Mouse (Mus musculus): Measurements from ENCODE around the gene Dpm3. TPM values are rescaled to one million over a fixed set of nuclear protein-coding genes. Genes with fewer than 3 reads are reported as not detected.

Gene Dpm3
- polyA plus RNA-seq, 1 experiment from 2014 or later = 120 TPM

DNA sequence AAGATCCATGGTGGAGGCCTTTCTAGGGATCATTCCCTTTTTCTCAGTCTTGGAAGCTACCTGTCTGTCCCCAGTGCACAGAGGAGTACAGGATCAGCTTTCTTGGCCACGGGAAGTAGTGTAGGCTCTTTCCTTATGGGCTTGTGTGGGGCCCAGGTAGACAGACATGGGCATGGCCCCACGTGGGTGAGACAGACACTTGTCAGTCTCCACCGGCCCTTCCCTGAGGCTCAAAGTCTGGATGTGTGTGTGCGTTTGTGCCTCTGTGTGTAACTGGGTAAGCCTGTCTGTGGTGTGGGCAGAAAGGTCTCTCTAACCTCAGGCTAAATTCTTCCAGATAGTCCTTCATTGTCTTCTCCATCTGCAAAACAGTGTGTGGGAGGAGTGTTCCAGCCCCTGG, 45.9 kb downstream of the Dpm3 start:
- H3K4me1 ChIP-seq (replicated peaks; ENCODE audit: control insufficient read depth, insufficient read depth, low read length) = no peaks in the 10 kb centered on the region; the same call in 1 of the 2 replicates
- 35% methylated on average over 4 of the region's 4 CpGs for WGBS
- no peaks in the 10 kb centered on the region for H3K27me3 ChIP-seq (replicated peaks; ENCODE audit: control insufficient read depth, insufficient read depth, low read length)
- no peak overlapping the region for H3K9ac ChIP-seq (ENCODE audit: low read depth, low read length)
- peak overlapping the region; percentile 86 for H3K27ac ChIP-seq (ENCODE audit: low read depth, low read length)
- H3K4me2 ChIP-seq (replicated peaks; ENCODE audit: low read depth) = peak overlapping the region; percentile 31; the same call in 1 of the 2 replicates
- H3K36me3 ChIP-seq (ENCODE audit: control insufficient read depth, insufficient read depth) = no peaks in the 10 kb centered on the region
- peak; percentile 68 for ATAC-seq
- no peaks in the 10 kb centered on the region for H3K9me3 ChIP-seq (ENCODE audit: control insufficient read depth)
- no peak overlapping the region for H3K4me3 ChIP-seq (ENCODE audit: low read depth, low read length)
- TF ChIP-seq CTCF (IDR thresholded peaks at IDR 0.05; ENCODE audit: low read depth) = no peak

GRCm38 (mm10) chr3:89305551-89306325, 46.6 kb downstream of the Dpm3 start:
- Histone ChIP-seq H3K9me3 (ENCODE audit: control insufficient read depth) (no peaks in the 10 kb centered on the region), H3K36me3 (ENCODE audit: control insufficient read depth, insufficient read depth) (no peaks in the 10 kb centered on the region), H3K4me3 (ENCODE audit: low read depth, low read length) (no peak overlapping the region), H3K4me2 (replicated peaks; ENCODE audit: low read depth) (peak overlapping the region; percentile 31; the same call in 1 of the 2 replicates), H3K27me3 (replicated peaks; ENCODE audit: control insufficient read depth, insufficient read depth, low read length) (no peaks in the 10 kb centered on the region), H3K9ac (ENCODE audit: low read depth, low read length) (no peak overlapping the region), H3K4me1 (replicated peaks; ENCODE audit: control insufficient read depth, insufficient read depth, low read length) (no peaks in the 10 kb centered on the region; the same call in 1 of the 2 replicates), H3K27ac (ENCODE audit: low read depth, low read length) (peak overlapping the region; percentile 86)
- WGBS = 43% methylated on average over 8 of the region's 8 CpGs
- TF ChIP-seq CTCF (IDR thresholded peaks at IDR 0.05; ENCODE audit: low read depth) = no peak
- ATAC-seq = peak; percentile 53

DNA sequence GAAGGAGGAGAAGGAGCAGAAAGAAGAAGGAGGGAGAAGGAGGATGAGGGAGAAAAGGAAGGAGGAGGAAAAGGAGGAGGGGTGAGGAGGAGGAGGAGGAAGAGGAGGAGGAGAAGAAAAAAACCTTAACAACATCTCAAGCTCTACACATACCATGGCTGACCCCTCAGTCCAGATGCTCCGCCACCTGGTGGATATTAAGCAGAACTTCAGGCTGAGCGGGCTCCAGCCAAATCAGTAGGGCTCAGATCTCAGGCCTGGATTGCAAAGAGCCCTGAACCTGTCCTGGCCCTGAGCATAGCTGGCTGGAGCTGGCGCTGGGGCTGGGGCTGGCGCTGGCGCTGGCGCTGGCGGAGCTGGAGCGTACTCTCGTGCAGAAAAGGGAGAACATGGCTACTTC, 48.9 kb downstream of the Dpm3 start:
- Histone ChIP-seq H3K4me1 (replicated peaks; ENCODE audit: control insufficient read depth, insufficient read depth, low read length) (no peaks in the 10 kb centered on the region; the same call in 1 of the 2 replicates), H3K9ac (ENCODE audit: low read depth, low read length) (no peak overlapping the region), H3K27ac (ENCODE audit: low read depth, low read length) (no peak overlapping the region), H3K36me3 (ENCODE audit: control insufficient read depth, insufficient read depth) (no peaks in the 10 kb centered on the region), H3K4me3 (ENCODE audit: low read depth, low read length) (no peak overlapping the region), H3K9me3 (ENCODE audit: control insufficient read depth) (no peaks in the 10 kb centered on the region), H3K27me3 (replicated peaks; ENCODE audit: control insufficient read depth, insufficient read depth, low read length) (no peaks in the 10 kb centered on the region), H3K4me2 (replicated peaks; ENCODE audit: low read depth) (no peak overlapping the region)
- TF ChIP-seq CTCF (IDR thresholded peaks at IDR 0.05; ENCODE audit: low read depth) = peak; percentile 95
- ATAC-seq = peak; percentile 40; the same call in 1 of the 2 replicates
- WGBS = 5% methylated on average over 9 of the region's 9 CpGs

- Histone ChIP-seq H3K27me3 (replicated peaks; ENCODE audit: control insufficient read depth, insufficient read depth, low read length) (peaks cover 14% of the 10 kb centered on the region), H3K27ac (ENCODE audit: low read depth, low read length) (no peak overlapping the region), H3K4me1 (replicated peaks; ENCODE audit: control insufficient read depth, insufficient read depth, low read length) (peaks cover 10% of the 10 kb centered on the region; the same call in 1 of the 2 replicates), H3K36me3 (ENCODE audit: control insufficient read depth, insufficient read depth) (no peaks in the 10 kb centered on the region), H3K9ac (ENCODE audit: low read depth, low read length) (no peak overlapping the region), H3K9me3 (ENCODE audit: control insufficient read depth) (no peaks in the 10 kb centered on the region), H3K4me2 (replicated peaks; ENCODE audit: low read depth) (no peak overlapping the region), H3K4me3 (ENCODE audit: low read depth, low read length) (no peak overlapping the region)
- no peak for ATAC-seq
- WGBS = 54% methylated on average over 5 of the region's 5 CpGs
- TF ChIP-seq CTCF (IDR thresholded peaks at IDR 0.05; ENCODE audit: low read depth) = no peak
Observed at GRCm38 (mm10) chr3:89314340-89314739, 55.2 kb downstream of the Dpm3 start.

DNA sequence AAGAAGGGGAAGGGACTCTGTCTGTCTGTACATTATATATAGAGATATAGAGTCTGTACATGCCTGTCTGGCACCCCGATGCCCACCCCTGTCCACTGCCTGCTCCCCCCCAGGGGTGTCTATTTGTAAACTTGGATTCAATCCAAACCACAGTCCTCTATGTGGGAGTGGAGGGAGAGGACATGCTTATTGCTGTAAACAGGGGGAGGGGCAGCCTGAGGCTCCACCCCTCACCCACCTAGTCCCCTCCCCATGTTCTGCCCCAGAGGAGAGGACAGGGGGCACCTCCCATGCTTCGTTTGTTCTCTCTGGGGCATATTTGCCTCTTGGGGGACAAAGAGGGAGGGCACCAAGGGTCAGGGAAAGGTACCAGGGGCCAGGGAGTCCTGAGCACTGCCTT, 55.6 kb downstream of the Dpm3 start:
- H3K9me3 ChIP-seq (ENCODE audit: control insufficient read depth) = no peaks in the 10 kb centered on the region
- 52% methylated on average over 2 of the region's 2 CpGs for WGBS
- H3K9ac ChIP-seq (ENCODE audit: low read depth, low read length) = no peak overlapping the region
- peaks cover 10% of the 10 kb centered on the region; the same call in 1 of the 2 replicates for H3K4me1 ChIP-seq (replicated peaks; ENCODE audit: control insufficient read depth, insufficient read depth, low read length)
- peak overlapping the region; percentile 68 for H3K4me2 ChIP-seq (replicated peaks; ENCODE audit: low read depth)
- H3K27me3 ChIP-seq (replicated peaks; ENCODE audit: control insufficient read depth, insufficient read depth, low read length) = peaks cover 19% of the 10 kb centered on the region
- H3K36me3 ChIP-seq (ENCODE audit: control insufficient read depth, insufficient read depth) = no peaks in the 10 kb centered on the region
- TF ChIP-seq CTCF (IDR thresholded peaks at IDR 0.05; ENCODE audit: low read depth) = no peak
- ATAC-seq = no peak
- H3K27ac ChIP-seq (ENCODE audit: low read depth, low read length) = no peak overlapping the region
- no peak overlapping the region for H3K4me3 ChIP-seq (ENCODE audit: low read depth, low read length)

DNA sequence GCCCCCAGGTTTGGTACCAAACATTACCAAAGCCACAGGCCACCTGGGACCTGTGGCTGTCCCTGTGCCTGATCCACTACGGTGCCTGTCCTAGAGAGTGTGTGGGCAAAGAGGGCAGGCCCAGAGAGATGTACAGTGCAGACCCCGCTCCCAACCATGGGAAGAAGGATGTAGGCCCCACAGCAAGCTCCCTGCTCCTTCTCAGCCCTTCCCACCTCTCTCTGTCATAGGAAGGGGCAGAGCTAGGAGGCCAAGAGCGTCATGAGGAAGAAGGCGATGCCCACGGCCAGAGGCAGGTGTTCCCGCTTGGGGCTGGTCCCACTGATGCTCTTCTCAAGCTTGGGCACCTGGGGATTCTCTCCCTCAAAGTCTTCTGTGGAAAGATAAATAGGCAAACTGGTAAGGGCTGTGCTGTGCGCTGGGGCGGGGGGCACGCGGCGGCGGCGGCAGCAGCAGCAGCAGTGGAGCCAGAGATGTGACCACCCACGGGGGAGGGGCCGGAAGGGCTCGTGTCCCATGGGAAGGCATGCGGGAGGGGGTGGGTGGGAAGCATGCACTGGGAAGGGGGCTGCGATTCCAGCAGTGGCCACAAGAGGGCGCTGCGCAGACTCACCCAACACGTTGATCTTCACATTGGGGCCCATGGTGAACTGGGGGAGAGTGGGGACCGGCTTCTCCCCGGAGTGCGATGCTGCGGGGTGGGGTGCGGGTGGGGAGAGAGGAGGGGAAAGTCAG, 56.2 kb downstream of the Dpm3 start:
- ATAC-seq = 0 out of 2 replicates have a peak, but pooled peaks have one; percentile 5
- TF ChIP-seq CTCF (IDR thresholded peaks at IDR 0.05; ENCODE audit: low read depth) = peak; percentile 88
- H3K36me3 ChIP-seq (ENCODE audit: control insufficient read depth, insufficient read depth) = no peaks in the 10 kb centered on the region
- peak overlapping the region; percentile 13 for H3K4me3 ChIP-seq (ENCODE audit: low read depth, low read length)
- no peak overlapping the region for H3K27ac ChIP-seq (ENCODE audit: low read depth, low read length)
- peaks cover 24% of the 10 kb centered on the region for H3K27me3 ChIP-seq (replicated peaks; ENCODE audit: control insufficient read depth, insufficient read depth, low read length)
- H3K4me1 ChIP-seq (replicated peaks; ENCODE audit: control insufficient read depth, insufficient read depth, low read length) = peaks cover 10% of the 10 kb centered on the region; the same call in 1 of the 2 replicates
- peak overlapping the region; percentile 68 for H3K4me2 ChIP-seq (replicated peaks; ENCODE audit: low read depth)
- 9% methylated on average over 18 of the region's 26 CpGs for WGBS
- 0 out of 2 replicates have a peak overlapping the region, but pooled peaks have one; percentile 17 for H3K9ac ChIP-seq (ENCODE audit: low read depth, low read length)
- no peaks in the 10 kb centered on the region for H3K9me3 ChIP-seq (ENCODE audit: control insufficient read depth)

All from intestine, postnatal 0 days (tissue).